Mouse (Mus musculus) myocyte (in vitro differentiated cells): ENCODE measurements at regions not wholly inside any gene's neighbourhood (a gene's known extent, or its start where the extent isn't known, plus 50 kb on each side); places are given as distances from the start of the nearest gene placed in this dataset.

ENCODE experiments used
- H3K27me3 ChIP-seq: one replicate; pipeline ENCODE4 v1.6.1; 2011; ENCODE audit not compliant: control insufficient read depth, insufficient read depth, insufficient read length
- H3K36me3 ChIP-seq: one replicate; pipeline ENCODE4 v1.6.1; 2011; ENCODE audit not compliant: control insufficient read depth, insufficient read depth
- H3K4me2 ChIP-seq: one replicate; pipeline ENCODE4 v1.6.1; 2011; ENCODE audit warnings: low read depth, control low read depth
- H3K4me3 ChIP-seq: one replicate; pipeline ENCODE4 v1.5.1; 2011; ENCODE audit warnings: mild to moderate bottlenecking, control low read depth, moderate library complexity
- H3K79me2 ChIP-seq: one replicate; pipeline ENCODE4 v1.6.1; 2011; ENCODE audit not compliant: control insufficient read depth, insufficient read depth
- H3ac ChIP-seq: one replicate; pipeline ENCODE4 v1.6.1; 2011; ENCODE audit not compliant: control insufficient read depth, insufficient read length
- CEBPB ChIP-seq: IDR thresholded peaks from 2 replicates; pipeline ENCODE4 v1.6.1; 2011; ENCODE audit warnings: mild to moderate bottlenecking, moderate library complexity; ENCODE audit not compliant: poor library complexity, insufficient read depth, severe bottlenecking
- E2F4 ChIP-seq: IDR thresholded peaks from one replicate; pipeline ENCODE4 v1.6.1; 2011; ENCODE audit warnings: mild to moderate bottlenecking, control low read depth, moderate library complexity; ENCODE audit not compliant: insufficient read depth
- MAX ChIP-seq: IDR thresholded peaks from one replicate; pipeline ENCODE4 v1.6.1; 2011; ENCODE audit warnings: low read depth, mild to moderate bottlenecking, control low read depth
- MYOD1 ChIP-seq, 3 experiments: IDR thresholded peaks; one replicate each; pipeline ENCODE4 v1.6.1; 2011; ENCODE audit warnings: control low read depth in 2 of 3, low read depth in 2 of 3, mild to moderate bottlenecking in 2 of 3, moderate library complexity in 1 of 3; ENCODE audit not compliant: insufficient read length in 2 of 3, control insufficient read depth in 1 of 3
- MYOG ChIP-seq, 3 experiments: IDR thresholded peaks; one replicate each; pipeline ENCODE4 v1.6.1; 2011; ENCODE audit warnings: control low read depth in 2 of 3, low read depth in 2 of 3, mild to moderate bottlenecking in 2 of 3; ENCODE audit not compliant: insufficient read length in 2 of 3, control insufficient read depth in 1 of 3, insufficient read depth in 1 of 3
- POLR2A ChIP-seq: IDR thresholded peaks from one replicate; pipeline ENCODE4 v1.6.1; 2011; ENCODE audit warnings: low read depth, mild to moderate bottlenecking, control low read depth, moderate library complexity; ENCODE audit not compliant: insufficient read length
- POLR2AphosphoS2 ChIP-seq: IDR thresholded peaks from one replicate; pipeline ENCODE4 v1.6.1; 2011; ENCODE audit warnings: low read depth, control low read depth; ENCODE audit not compliant: insufficient read length
- REST ChIP-seq: IDR thresholded peaks from one replicate; pipeline ENCODE4 v1.6.1; 2011; ENCODE audit warnings: mild to moderate bottlenecking, control low read depth, moderate library complexity; ENCODE audit not compliant: insufficient read depth, insufficient read length
- SRF ChIP-seq: IDR thresholded peaks from one replicate; pipeline ENCODE4 v1.6.1; 2011; ENCODE audit warnings: low read depth; ENCODE audit not compliant: control insufficient read depth, insufficient read length
- TCF12 ChIP-seq: IDR thresholded peaks from one replicate; pipeline ENCODE4 v1.6.1; 2011; ENCODE audit warnings: mild to moderate bottlenecking, control low read depth; ENCODE audit not compliant: poor library complexity, insufficient read depth, severe bottlenecking
- TCF3 ChIP-seq: IDR thresholded peaks from one replicate; pipeline ENCODE4 v1.6.1; 2011; ENCODE audit warnings: low read depth, control low read depth; ENCODE audit not compliant: insufficient read length
- USF1 ChIP-seq: IDR thresholded peaks from one replicate; pipeline ENCODE4 v1.6.1; 2011; ENCODE audit warnings: low read depth, mild to moderate bottlenecking, control low read depth, moderate library complexity

DNA sequence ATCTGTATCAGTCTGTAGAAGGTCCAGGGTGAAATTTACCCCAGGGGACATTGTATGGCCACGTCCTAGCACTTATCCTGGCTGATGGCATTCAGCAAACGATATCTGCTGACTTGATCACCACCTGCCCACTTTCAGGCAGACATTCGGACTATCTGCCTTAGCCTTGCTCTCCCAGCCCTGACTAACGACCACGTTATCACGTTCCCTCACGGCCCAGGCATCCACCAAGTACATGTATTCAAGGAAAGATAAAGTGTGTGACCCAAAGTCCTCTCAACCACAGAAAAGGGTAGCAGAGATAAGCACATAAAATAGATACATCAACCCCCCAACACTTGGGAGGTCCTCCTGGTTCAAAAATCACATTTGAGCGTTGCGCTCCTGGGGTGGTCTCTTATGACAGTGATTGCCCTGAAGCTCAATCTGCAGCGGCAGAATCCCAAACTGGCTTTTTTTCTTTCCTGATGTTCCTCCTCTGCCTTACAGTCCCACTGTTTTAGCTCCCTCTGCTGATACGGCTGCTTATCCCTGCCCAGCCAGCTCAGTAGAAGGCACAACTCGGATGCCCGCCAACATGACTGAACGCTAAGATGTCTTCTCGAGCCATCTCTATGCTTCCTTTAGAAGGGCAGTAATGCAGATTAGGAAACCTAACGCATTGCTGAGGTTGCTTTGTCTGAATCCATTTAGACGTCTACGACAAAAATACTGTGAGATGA, 235.7 kb upstream of the Fat1 start:
- no peaks in the 10 kb centered on the region for H3K27me3 ChIP-seq
- no peak for TF ChIP-seq MYOG (IDR thresholded peaks at IDR 0.05; ENCODE audit: control insufficient read depth in 1 of 3, insufficient read depth in 1 of 3, insufficient read length in 2 of 3, low read depth in 2 of 3)
- TF ChIP-seq SRF: no peak
- no peak for TF ChIP-seq POLR2AphosphoS2
- no peak for TF ChIP-seq CEBPB
- TF ChIP-seq TCF12: no peak
- TF ChIP-seq TCF3: no peak
- TF ChIP-seq MYOD1 (IDR thresholded peaks at IDR 0.05; ENCODE audit: control insufficient read depth in 1 of 3, insufficient read length in 2 of 3, low read depth in 2 of 3): no peak
- no peak for TF ChIP-seq REST
- no peak for TF ChIP-seq POLR2A
- H3K4me2 ChIP-seq: no peak overlapping the region
- no peaks in the 10 kb centered on the region for H3K79me2 ChIP-seq
- no peaks in the 10 kb centered on the region for H3K36me3 ChIP-seq
- H3K4me3 ChIP-seq: no peak overlapping the region
- H3ac ChIP-seq: no peak overlapping the region

DNA sequence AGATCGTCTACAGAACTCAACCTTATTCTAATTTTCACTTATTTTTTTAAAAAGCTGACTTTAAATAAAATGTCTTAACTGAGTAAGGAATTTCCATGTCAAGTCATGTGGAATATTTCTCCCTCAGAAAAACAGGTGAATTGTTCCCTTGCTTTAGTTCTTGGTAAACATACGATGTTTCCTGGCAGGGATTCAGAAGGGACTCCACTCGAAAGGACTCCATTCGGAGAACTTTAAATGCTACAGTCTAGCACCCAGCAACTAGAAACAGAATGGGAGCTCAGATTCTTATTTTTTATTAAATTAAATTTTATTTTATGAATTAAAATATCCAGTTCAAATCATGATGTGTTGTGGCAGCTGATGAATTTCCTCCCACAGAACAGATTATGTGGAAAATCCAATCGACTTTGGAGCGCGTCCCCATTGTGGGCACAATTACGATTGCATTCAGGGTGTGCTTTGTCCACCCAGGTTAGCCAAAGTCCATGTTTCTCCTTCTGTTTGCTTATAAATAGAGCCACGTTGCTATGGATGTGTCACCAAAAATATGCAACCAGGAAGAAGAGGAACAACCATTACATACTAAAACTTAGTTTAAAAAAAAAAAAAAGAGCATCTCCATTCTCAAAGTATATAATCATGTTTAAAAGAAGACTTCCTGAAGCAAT, 230.5 kb upstream of the Fat1 start:
- Histone ChIP-seq H3ac (no peak overlapping the region), H3K36me3 (no peaks in the 10 kb centered on the region), H3K79me2 (no peaks in the 10 kb centered on the region), H3K4me2 (no peak overlapping the region), H3K4me3 (no peak overlapping the region), H3K27me3 (no peaks in the 10 kb centered on the region)
- TF ChIP-seq POLR2A (no peak), MYOD1 (IDR thresholded peaks at IDR 0.05; ENCODE audit: control insufficient read depth in 1 of 3, insufficient read length in 2 of 3, low read depth in 2 of 3) (no peak), MYOG (IDR thresholded peaks at IDR 0.05; ENCODE audit: control insufficient read depth in 1 of 3, insufficient read depth in 1 of 3, insufficient read length in 2 of 3, low read depth in 2 of 3) (no peak)

DNA sequence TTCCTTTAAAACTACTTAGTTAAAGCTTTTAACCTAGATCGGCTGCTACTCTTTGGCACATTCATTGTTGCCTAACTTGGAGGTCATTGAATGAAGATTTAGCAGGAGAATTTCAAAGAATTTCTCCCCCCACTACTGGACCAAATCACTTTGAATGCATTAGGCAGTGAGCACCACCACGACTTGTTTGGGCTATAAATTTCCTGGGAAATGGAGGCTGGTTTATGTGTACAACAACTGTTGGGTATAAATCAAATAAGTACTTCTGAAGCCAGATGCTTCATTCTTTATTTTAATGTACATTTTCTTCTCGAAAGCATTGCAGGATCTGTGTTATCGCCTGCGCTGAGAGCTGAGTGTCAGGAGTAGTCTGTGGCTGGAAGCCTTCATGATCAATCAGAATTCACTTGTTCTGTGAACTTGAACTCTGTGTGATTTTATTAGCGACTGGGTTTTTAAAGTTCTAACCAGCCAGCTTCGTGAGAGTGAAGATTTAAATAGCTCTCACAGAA, 226.5 kb upstream of the Fat1 start:
- Histone ChIP-seq H3K36me3 (no peaks in the 10 kb centered on the region), H3K4me3 (no peak overlapping the region), H3K79me2 (no peaks in the 10 kb centered on the region), H3ac (no peak overlapping the region), H3K4me2 (no peak overlapping the region), H3K27me3 (no peaks in the 10 kb centered on the region)
- TF ChIP-seq MAX: no peak
- TF ChIP-seq SRF: no peak
- TF ChIP-seq POLR2AphosphoS2: no peak
- TF ChIP-seq POLR2A: no peak
- TF ChIP-seq TCF3: no peak
- no peak for TF ChIP-seq MYOD1 (IDR thresholded peaks at IDR 0.05; ENCODE audit: control insufficient read depth in 1 of 3, insufficient read length in 2 of 3, low read depth in 2 of 3)
- no peak for TF ChIP-seq MYOG (IDR thresholded peaks at IDR 0.05; ENCODE audit: control insufficient read depth in 1 of 3, insufficient read depth in 1 of 3, insufficient read length in 2 of 3, low read depth in 2 of 3)
- TF ChIP-seq TCF12: no peak
- TF ChIP-seq REST: no peak
- TF ChIP-seq USF1: no peak
- no peak for TF ChIP-seq CEBPB
- no peak for TF ChIP-seq E2F4

DNA sequence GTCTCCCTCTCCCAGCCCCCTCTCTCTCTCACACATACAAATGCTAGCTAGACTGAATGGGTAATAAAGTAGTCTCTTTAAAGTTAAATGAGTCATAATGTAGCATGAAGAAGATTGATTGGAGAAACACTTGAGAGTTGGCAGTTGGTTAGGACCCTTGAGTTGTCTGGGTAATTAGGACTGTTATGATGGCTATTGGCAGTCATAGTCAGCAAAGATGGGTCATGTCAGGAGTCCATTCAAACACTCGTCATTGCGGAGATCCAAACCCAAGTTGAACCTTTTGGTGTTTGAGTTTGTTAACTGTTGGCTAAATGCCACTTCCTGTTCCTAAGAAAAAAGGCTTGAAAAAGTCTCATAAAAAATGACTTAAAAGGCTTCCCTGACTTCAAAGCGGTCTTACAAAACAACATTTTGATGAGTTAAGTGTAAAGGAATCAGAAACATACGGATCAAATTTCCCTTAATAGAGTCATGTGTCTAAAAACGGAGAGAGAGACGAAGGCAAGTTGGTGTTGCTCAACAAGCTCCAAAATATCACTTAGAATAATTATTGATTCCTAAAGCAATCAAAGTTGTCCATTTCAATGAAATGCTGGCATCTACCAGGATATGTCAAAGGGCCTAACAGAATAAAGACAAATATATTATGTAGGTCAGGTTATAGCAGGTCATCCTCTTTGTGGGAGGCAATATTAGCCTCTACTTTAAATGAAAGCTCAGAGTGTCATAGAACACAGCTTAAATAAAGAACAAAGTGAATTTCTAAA, 225.9 kb upstream of the Fat1 start:
- no peak for TF ChIP-seq SRF
- peak; percentile 31; the same call in 1 of the 2 replicates for TF ChIP-seq CEBPB
- Histone ChIP-seq H3ac (no peak overlapping the region), H3K79me2 (no peaks in the 10 kb centered on the region), H3K36me3 (no peaks in the 10 kb centered on the region), H3K4me3 (no peak overlapping the region), H3K4me2 (no peak overlapping the region), H3K27me3 (no peaks in the 10 kb centered on the region)

DNA sequence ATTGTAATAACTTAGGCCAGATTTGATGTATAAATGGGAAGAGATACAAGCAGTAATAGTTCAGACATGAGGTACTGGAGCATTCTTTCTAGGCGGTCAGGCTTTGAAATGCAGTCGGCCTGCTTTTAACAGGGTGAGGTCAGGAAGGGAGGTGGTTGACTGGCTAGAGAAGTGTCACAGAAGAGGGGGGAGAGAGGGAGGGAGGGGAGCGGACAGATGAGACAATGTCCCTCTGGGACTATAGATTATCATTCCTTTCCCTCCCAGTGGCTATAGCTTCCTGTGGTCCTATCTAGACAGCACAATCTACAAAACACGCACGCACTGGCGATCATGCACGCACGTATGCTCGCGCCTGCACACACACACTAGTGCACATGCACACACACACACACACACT, 200.7 kb upstream of the Fat1 start:
- Histone ChIP-seq H3K27me3 (no peaks in the 10 kb centered on the region), H3K4me2 (no peak overlapping the region), H3K4me3 (no peak overlapping the region), H3ac (no peak overlapping the region), H3K79me2 (no peaks in the 10 kb centered on the region), H3K36me3 (no peaks in the 10 kb centered on the region)
- TF ChIP-seq TCF3 (no peak), MYOD1 (IDR thresholded peaks at IDR 0.05; ENCODE audit: control insufficient read depth in 1 of 3, insufficient read length in 2 of 3, low read depth in 2 of 3) (no peak), MYOG (IDR thresholded peaks at IDR 0.05; ENCODE audit: control insufficient read depth in 1 of 3, insufficient read depth in 1 of 3, insufficient read length in 2 of 3, low read depth in 2 of 3) (peak in 1 of 3 experiments; percentile 4), REST (no peak)
